Mouse (Mus musculus) thymus, adult 2 months (tissue): Measurements from ENCODE around the gene Eif2b2.

ENCODE experiments used
- CTCF ChIP-seq: fragments of 200-500 bp; IDR thresholded peaks from 2 replicates; pipeline ENCODE4 v1.5.1; 2012; ENCODE audit warnings: mild to moderate bottlenecking, control low read depth, low read length, moderate library complexity, borderline replicate concordance; ENCODE audit not compliant: control insufficient read depth, poor library complexity, insufficient read depth; ENCODE audit errors: extremely low read depth
- POLR2A ChIP-seq: fragments of 200-500 bp; IDR thresholded peaks from 2 replicates; pipeline ENCODE4 v1.6.1; 2012; ENCODE audit warnings: mild to moderate bottlenecking, low read length, control low read depth, moderate library complexity; ENCODE audit not compliant: control insufficient read depth, poor library complexity, insufficient read depth; ENCODE audit errors: extremely low read depth

- TF ChIP-seq CTCF (no peak), POLR2A (no peak)
These were observed 32.8 kb downstream of the Eif2b2 start for GRCm38 (mm10) chr12:85252083-85252482.
